Mouse (Mus musculus): ENCODE measurements at regions not wholly inside any gene's neighbourhood (a gene's known extent, or its start where the extent isn't known, plus 50 kb on each side); places are given as distances from the start of the nearest gene placed in this dataset.

- no peak for TF ChIP-seq EP300 (IDR thresholded peaks at IDR 0.05; ENCODE audit: low read depth)
- no peak for TF ChIP-seq CTCF (IDR thresholded peaks at IDR 0.05; ENCODE audit: low read depth)
Measured at GRCm38 (mm10) chr13:6461363-6461762, 86.6 kb upstream of the Pitrm1 start.
